Mouse (Mus musculus): ENCODE results near the gene B430305J03Rik.

DNA sequence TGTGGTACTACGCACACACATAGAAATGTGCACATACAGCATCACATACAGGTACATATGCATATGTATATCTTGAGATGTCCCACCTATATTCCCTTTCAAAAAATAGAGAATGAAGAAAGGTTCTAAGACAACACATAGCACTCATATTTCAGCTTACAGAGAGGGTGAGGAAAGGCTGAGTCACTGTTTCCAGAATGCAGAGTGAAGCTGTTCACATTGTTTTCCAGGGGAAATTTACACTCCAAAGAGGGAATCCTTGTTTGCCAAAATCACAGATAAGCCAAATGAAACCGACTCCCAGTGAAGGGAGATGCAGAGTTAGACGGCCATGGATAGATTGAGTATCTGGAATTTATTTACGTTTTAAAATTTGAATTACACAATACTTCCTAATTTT lies 25.8 kb upstream of the B430305J03Rik start:
- no peak for TF ChIP-seq EP300 (IDR thresholded peaks at IDR 0.05; ENCODE audit: low read depth)
- no peak for TF ChIP-seq CTCF (IDR thresholded peaks at IDR 0.05; ENCODE audit: low read depth)
